Mouse (Mus musculus) lung, postnatal 25 days (tissue): ENCODE measurements at regions not wholly inside any gene's neighbourhood (a gene's known extent, or its start where the extent isn't known, plus 50 kb on each side); places are given as distances from the start of the nearest gene placed in this dataset.
"Not testable (repeated sequence)": the region's sequence is repeated elsewhere in the genome, so short reads cannot be mapped to it uniquely, and the experiment has no call there.

Experiments used
- DNase-seq: peaks from one replicate; pipeline ENCODE4 v3.0.0; 2022; ENCODE audit warnings: low spot score

- no peak for DNase-seq
These were observed 536.5 kb downstream of the Bckdhb start for GRCm38 (mm10) chr9:84461441-84461840.

GRCm38 (mm10) chr9:84466741-84467140 lies 541.8 kb downstream of the Bckdhb start:
- peak; percentile 42 for DNase-seq

GRCm38 (mm10) chr9:84472696-84473095 lies 547.8 kb downstream of the Bckdhb start:
- DNase-seq: no peak

GRCm38 (mm10) chr9:84475906-84476305 lies 551.0 kb downstream of the Bckdhb start:
- DNase-seq: no peak

- no peak for DNase-seq
These were observed 574.6 kb downstream of the Bckdhb start for GRCm38 (mm10) chr9:84499507-84499906.

GRCm38 (mm10) chr9:84502981-84503380 lies 578.0 kb downstream of the Bckdhb start:
- not testable (repeated sequence) for DNase-seq

- DNase-seq: no peak
These were observed 592.1 kb downstream of the Bckdhb start for GRCm38 (mm10) chr9:84517064-84517463.

- no peak for DNase-seq
These were observed 620.5 kb downstream of the Bckdhb start for GRCm38 (mm10) chr9:84545431-84545830.

- DNase-seq: peak; percentile 14
These were observed 623.2 kb downstream of the Bckdhb start for GRCm38 (mm10) chr9:84548012-84548660.

GRCm38 (mm10) chr9:84555237-84555636 lies 630.3 kb downstream of the Bckdhb start:
- no peak for DNase-seq

- no peak for DNase-seq
These were observed 631.4 kb downstream of the Bckdhb start for GRCm38 (mm10) chr9:84556261-84556844.

GRCm38 (mm10) chr9:84558346-84558745 lies 633.4 kb downstream of the Bckdhb start:
- no peak for DNase-seq

GRCm38 (mm10) chr9:84569533-84569932 lies 644.6 kb downstream of the Bckdhb start:
- peak; percentile 48 for DNase-seq

GRCm38 (mm10) chr9:84577781-84578180 lies 652.8 kb downstream of the Bckdhb start:
- DNase-seq: no peak

- DNase-seq: no peak
These were observed 662.8 kb downstream of the Bckdhb start for GRCm38 (mm10) chr9:84587791-84588190.

GRCm38 (mm10) chr9:84594724-84595123 lies 669.8 kb downstream of the Bckdhb start:
- no peak for DNase-seq
